Mouse (Mus musculus) brain, adult 2 months (tissue): ENCODE data around the gene Susd2.

ENCODE experiments used
- DNase-seq: peaks from one replicate; pipeline ENCODE4 v3.0.0; 2011; ENCODE audit warnings: low read depth, low spot score

Susd2 gene

GRCm38 (mm10) chr10:75657165-75657564 lies 13.4 kb upstream of the Susd2 start:
- no peak for DNase-seq

DNA sequence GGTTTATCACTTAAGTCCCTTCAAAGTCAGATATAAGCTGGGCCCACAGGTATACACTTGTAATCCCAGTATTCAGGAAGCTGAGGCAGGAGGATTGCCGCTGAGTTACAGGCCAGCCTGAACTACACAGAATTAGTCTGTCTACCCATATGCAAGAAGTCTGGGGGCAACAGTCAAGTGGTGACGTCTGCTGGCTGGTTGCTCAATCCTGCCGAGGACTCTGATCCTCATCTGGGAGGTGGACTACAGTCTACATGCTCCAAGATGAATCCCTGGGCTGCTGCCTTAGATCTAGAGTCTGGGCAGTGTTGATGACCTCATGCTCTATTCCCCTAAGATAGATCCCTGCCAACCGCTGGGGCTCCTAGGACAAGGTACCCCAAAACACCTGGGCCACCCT lies 10.2 kb upstream of the Susd2 start:
- DNase-seq, result no peak

DNA sequence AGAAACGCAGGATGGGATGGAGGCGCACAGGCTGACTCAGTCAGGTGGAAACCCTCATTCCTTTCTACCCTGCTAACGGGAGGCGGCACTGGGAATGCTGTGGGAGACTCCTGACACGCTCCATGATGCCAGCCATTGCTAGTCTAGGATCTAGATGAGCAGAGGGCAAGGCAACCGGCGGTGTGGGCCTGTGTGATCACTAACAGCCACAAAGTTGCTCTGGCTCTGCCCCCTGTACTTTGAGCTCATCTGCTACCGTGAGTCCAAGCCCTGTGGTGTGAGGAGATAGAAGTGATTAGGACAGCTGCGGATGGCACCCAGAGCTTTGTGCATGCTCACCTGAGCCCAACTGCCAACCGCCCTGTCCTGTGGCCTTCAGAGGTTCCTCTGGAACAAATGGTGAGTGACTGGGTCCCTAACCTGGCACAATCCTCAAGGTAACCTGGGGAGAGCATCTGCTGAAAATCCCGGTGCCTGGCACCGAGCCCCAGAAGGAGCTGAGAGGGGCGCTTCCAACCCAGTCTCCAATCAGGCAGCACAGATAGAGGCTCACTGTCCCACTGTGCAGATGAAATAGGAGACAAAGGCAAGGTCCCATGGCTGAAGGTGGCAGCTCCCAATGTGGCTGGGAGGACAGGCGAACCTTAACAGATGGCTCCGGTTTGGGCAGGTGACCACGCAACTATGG lies 7.7 kb upstream of the Susd2 start:
- DNase-seq, result peak; percentile 26

GRCm38 (mm10) chr10:75650306-75650902 lies 6.6 kb upstream of the Susd2 start:
- peak; percentile 67 for DNase-seq

- no peak for DNase-seq
These were observed 5.7 kb upstream of the Susd2 start for GRCm38 (mm10) chr10:75649406-75649995.

DNA sequence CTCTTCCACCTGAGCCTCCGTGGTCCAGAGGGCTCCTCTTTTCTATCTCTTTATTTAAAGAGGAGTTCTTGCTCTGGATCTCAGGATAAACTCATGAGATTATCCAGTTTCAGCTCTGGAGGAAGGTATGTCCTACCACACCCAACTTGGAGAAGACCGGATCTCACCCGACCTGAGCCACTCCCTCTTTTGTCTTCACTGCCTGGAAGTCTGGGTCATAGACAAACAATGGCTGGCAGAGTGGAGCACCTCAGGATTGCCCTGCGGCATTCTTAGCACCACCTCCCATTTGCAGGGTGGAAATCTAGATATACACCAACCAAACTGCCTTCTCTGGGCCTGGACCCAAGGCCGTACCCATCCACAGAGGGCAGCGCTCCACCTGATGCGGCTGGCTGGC lies 5.2 kb upstream of the Susd2 start:
- no peak for DNase-seq

GRCm38 (mm10) chr10:75648091-75648490 lies 4.3 kb upstream of the Susd2 start:
- no peak for DNase-seq

- peak; percentile 82 for DNase-seq
These were observed 3.6 kb upstream of the Susd2 start for GRCm38 (mm10) chr10:75647362-75647761.

DNA sequence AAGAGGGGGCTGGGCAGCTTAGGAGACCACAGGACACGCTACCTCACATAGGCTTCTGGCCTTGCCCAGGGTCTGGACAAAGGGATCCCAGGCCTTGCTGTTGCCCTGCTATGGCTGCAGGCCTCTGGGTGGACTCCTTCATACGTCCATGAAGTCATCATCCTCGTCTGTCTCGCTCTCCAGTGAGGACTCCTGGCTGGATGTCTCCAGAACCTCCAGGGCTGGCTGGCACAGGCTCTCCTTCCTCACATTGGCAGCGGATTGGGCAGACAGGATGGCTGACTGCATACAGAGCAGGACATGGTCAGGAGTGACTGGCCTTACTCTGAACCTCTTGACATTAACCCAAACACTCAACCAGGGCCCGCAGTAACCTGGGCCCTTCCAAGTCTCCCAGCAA lies 2.6 kb upstream of the Susd2 start:
- DNase-seq, result peak; percentile 48

GRCm38 (mm10) chr10:75645616-75646015 lies 1.8 kb upstream of the Susd2 start:
- DNase-seq, result no peak

GRCm38 (mm10) chr10:75642891-75643290 lies 917 bp downstream of the Susd2 start:
- no peak for DNase-seq

GRCm38 (mm10) chr10:75642436-75642835 lies 1.4 kb downstream of the Susd2 start:
- DNase-seq, result no peak

DNA sequence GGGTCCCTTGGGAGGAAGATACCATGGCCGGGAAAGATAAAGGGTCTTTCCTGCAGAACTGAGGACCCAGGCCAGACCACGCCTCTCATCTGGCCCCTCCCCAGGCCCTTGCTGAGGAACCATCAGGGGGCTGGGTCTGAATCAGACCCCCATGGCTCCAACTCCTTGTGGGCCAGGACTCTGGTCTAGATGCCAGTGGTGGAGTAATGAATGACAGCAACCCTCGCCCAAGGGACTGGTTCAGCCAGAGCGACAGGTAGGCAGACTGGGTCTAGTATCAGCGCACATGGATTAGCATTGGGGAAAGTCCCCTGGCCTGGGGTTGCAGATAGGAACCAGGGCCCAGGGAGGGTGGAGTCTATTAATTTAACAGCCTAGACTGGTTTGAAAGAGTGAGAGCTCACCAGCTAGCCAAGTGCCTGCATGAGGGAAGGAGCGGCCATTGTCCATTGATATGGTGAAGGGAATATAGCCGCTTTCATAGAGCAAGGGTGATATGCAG lies 2.0 kb downstream of the Susd2 start:
- no peak for DNase-seq

GRCm38 (mm10) chr10:75637711-75638110 lies 6.1 kb downstream of the Susd2 start:
- no peak for DNase-seq

DNA sequence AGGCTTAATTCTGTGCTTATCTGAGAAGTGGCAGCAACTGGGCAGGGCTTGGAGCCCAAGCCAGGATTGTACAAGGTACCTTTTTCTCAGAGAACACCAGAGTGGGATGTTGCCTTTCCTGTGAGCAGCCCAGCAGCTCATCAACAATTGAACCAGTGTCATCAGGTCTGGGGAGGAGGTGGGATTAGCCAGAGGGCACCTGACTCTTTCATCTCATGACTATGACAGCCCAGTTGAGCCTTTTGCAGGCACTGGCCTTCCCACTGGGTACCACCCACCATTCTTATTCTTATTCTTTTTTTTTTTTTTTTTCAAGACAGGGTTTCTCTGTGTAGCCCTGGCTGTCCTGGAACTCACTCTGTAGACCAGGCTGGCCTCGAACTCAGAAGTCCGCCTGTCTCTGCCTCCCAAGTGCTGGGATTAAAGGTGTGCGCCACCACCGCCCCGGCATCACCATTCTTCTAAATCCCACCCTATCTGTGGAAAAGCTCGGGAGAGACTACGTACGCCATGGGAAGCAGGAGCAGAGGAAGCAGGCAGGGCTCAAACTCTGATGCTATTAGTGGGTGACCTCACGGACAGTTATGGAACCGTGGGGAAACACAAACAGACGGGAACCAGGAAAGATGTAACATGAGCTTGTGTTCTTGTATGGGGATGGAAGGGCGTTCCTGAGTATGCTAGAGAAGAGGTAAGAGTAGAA lies 7.6 kb downstream of the Susd2 start:
- no peak for DNase-seq

GRCm38 (mm10) chr10:75635693-75636055 lies 8.1 kb downstream of the Susd2 start:
- DNase-seq, result peak; percentile 92

GRCm38 (mm10) chr10:75635019-75635692 lies 8.7 kb downstream of the Susd2 start:
- no peak for DNase-seq

- no peak for DNase-seq
These were observed 9.2 kb downstream of the Susd2 start for GRCm38 (mm10) chr10:75634610-75635009.

DNA sequence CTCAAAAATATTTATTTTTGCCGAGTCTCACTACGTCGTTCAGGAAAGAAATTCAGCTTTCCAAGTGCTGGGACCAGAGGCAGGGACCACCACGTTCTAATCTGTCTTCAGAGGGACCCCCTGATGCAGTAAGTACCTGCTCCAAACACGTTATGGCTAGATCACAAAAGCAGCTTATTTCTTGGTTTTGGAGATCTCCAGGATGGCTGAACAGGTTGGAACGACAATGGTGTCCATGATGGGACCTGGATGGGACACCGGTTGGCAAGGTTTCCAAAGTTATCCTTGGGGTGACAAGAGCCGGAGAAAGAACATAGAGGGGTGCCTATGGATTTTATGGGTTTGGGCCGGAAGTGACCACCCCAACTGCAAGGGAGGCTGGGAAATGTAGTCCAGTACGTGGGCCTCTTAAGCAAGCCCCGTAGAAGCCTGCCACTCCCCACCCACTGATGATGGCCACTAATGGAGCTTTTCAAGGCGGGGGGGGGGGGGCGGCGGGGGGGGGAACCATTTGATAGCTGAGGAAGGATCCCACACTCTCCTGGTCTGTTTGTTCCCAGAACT lies 10.2 kb downstream of the Susd2 start:
- DNase-seq, result no peak

DNA sequence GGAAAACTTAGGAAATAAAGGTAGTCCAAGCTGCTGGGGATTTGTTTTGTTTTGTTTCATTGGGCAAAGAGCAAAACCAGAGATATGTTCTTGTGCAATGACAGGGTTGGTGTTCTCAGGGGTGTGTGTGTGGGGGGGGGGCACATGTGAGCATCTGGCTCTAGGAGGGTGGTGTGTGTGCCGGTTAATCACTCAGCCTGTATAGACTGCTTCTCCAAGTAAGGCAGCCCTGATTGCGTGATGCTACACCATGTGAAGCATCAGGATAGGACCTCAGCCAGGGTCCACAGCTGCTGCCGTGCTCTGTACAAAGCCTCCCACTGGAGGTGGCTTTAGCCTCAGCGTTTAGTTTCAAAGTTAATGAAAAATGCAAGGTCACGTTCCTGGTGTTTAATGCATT lies 10.8 kb downstream of the Susd2 start:
- no peak for DNase-seq

DNA sequence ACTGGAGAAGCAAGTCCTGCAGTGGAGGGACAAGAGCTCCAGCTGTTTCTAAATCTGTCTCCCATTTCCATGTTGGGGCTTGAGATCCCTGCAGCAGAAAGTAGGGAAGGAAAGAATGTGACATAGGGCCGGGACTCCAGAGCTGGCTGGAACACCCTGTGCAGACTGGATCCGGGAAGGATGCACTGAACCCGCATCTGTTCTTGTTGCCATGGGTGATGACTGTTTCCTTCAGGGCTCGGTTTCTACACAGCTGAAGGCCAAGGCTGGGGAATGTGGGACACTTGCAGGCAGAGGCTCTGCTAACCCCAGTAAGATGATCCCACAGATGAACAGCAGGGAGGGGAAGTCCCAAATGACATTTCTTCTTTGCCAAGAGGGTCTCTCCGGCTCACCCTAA lies 11.2 kb downstream of the Susd2 start:
- peak; percentile 73 for DNase-seq

- no peak for DNase-seq
These were observed 16.3 kb downstream of the Susd2 start for GRCm38 (mm10) chr10:75627490-75627889.
